Mouse (Mus musculus) layer of hippocampus, adult 2 months (tissue): ENCODE measurements at regions not wholly inside any gene's neighbourhood (a gene's known extent, or its start where the extent isn't known, plus 50 kb on each side); places are given as distances from the start of the nearest gene placed in this dataset.

Experiments
- DNase-seq, 2 experiments: peaks; one replicate each; pipeline ENCODE4 v3.0.0; 2022; ENCODE audit warnings: low spot score in 2 of 2
- H3K27ac ChIP-seq: fragments of 200-600 bp; 2 replicates; pipeline ENCODE4 v1.8.1; 2022
- H3K4me3 ChIP-seq: fragments of 200-600 bp; 2 replicates; pipeline ENCODE4 v1.8.1; 2022; ENCODE audit warnings: mild to moderate bottlenecking
- CTCF ChIP-seq: fragments of 200-600 bp; conservative IDR thresholded peaks from 2 replicates; pipeline ENCODE4 v1.8.1; 2022; ENCODE audit warnings: antibody characterized with exemption, mild to moderate bottlenecking, moderate library complexity

DNA sequence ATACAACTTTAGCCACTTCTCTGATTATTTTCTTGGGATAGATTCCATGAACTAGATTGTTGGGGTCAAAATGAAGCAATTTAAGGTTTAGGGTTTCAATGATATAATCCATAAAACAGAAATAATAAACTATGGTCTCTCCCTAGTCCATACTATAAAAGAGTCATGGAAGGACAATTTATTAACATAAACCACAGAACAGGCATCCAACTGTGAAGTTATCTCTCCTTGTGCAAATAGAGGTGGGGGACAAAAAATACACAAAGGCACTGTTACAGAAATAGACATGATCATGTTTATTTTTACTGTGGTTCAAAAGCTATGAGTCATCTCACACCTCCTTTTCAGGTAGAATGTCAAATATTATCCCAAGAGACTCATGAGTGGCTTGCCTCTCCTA is 503.0 kb upstream of the Slit2 start:
- Histone ChIP-seq H3K4me3 (no peak overlapping the region), H3K27ac (no peak overlapping the region)
- no peak for DNase-seq
- TF ChIP-seq CTCF: no peak

GRCm38 (mm10) chr5:47496218-47496617 is 486.7 kb upstream of the Slit2 start:
- H3K4me3 ChIP-seq: no peak overlapping the region
- H3K27ac ChIP-seq: no peak overlapping the region
- TF ChIP-seq CTCF: no peak
- no peak for DNase-seq

GRCm38 (mm10) chr5:47502764-47503416 is 480.0 kb upstream of the Slit2 start:
- Histone ChIP-seq H3K27ac (no peak overlapping the region), H3K4me3 (no peak overlapping the region)
- DNase-seq: no peak
- TF ChIP-seq CTCF: no peak

- H3K4me3 ChIP-seq: no peak overlapping the region
- TF ChIP-seq CTCF: no peak
- no peak overlapping the region for H3K27ac ChIP-seq
- no peak for DNase-seq
These were observed 474.1 kb upstream of the Slit2 start for GRCm38 (mm10) chr5:47508689-47509301.

GRCm38 (mm10) chr5:47522161-47522942 is 460.6 kb upstream of the Slit2 start:
- DNase-seq: peak; percentile 14 to 29
- TF ChIP-seq CTCF: no peak
- peak overlapping the region; percentile 68 for H3K27ac ChIP-seq
- H3K4me3 ChIP-seq: no peak overlapping the region

DNA sequence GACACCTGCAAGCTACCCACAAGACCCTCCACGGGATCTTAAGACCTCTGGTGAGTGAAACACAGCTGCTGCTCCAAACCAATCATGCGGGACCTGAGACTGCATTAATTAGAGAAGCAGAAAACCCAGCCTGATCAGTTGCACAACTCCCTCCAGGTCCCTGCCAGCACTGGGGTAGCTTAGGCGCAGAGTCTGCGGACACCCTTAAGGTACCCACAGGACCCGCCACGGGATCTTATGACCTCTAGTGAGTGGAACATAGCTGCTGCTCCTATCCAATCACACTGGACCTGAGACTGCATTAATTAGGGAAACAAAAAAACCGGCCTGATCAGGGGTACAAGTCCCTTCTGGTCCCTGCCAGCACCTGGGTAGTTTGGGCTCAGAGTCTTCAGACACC is 454.3 kb upstream of the Slit2 start:
- Histone ChIP-seq H3K27ac (no peak overlapping the region), H3K4me3 (no peak overlapping the region)
- no peak for DNase-seq
- no peak for TF ChIP-seq CTCF

DNA sequence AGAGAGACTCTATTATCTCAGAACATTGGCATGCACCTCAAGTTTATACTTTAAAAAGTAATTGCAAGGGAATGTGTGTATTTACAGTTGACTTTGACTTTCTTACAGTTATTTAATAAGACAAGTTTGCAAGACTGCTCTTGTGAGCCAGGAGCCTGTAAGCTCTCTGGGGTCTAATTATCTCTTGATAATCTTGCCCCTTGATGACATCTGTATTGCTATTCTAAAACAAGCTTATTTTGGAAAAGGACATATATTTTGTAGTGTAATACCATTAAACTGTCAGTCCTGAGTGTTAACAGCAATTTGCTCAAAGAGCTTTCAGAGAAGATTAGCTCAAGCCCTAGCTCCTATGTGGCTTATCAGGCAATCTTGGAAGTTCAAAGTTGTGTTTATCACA is 445.4 kb upstream of the Slit2 start:
- Histone ChIP-seq H3K4me3 (no peak overlapping the region), H3K27ac (no peak overlapping the region)
- no peak for TF ChIP-seq CTCF
- no peak for DNase-seq

DNA sequence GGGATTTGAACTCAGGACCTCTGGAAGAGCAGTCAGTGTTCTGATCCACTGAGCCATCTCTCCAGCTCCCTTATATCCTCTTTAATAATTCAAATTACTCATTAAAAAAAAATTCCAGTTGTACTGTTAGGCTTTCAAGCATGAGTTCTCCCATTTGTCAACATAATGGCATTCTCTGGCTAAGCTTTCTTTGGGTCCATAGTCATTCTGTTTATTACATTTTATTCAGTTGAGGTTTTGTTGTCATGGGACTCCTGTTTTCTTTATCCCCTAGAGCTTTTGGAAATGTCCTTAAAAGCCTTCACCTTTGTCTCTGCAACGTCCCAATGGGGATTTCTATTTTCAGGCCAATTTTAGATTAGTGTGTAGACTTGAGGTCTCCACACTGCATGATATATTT is 440.7 kb upstream of the Slit2 start:
- no peak for DNase-seq
- TF ChIP-seq CTCF: no peak
- Histone ChIP-seq H3K27ac (no peak overlapping the region), H3K4me3 (no peak overlapping the region)

DNA sequence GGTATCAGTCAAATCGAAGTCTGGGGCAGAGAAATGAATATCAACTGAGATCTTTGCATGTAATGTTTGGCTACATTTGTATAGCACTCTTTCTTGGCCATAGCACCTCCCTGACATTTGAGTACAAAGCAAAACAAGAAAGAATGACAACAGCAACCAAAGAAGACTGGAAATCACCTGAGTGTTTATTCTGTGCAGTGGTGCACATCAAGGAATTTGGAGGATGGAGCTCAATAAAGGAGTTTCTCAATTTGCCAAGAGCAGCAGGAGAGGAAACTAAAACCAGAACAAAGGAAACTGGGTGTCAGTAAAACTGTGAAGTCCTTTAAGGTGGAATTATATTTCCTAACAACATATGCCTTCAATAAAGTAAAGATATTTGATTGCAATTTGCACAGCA is 426.2 kb upstream of the Slit2 start:
- TF ChIP-seq CTCF: no peak
- no peak overlapping the region for H3K4me3 ChIP-seq

GRCm38 (mm10) chr5:47557152-47557800 is 425.7 kb upstream of the Slit2 start:
- Histone ChIP-seq H3K27ac (no peak overlapping the region), H3K4me3 (no peak overlapping the region)
- TF ChIP-seq CTCF: no peak
- DNase-seq: no peak

More for the DNA sequence above, 426.2 kb upstream of the Slit2 start:
- DNase-seq: no peak
- no peak overlapping the region for H3K27ac ChIP-seq
